ENCODE assay signal across 9 mouse cellular contexts in genomic region chr8:74980711-74981062, GRCm38 (mm10). TPM values are rescaled to one million over a fixed set of nuclear protein-coding genes. Genes with fewer than 3 reads are reported as not detected.
A peak's percentile ranks its signal among the peaks of the same experiment; 100 is the strongest.
DNase-seq lines count a peak whose midpoint lies in the region; ATAC-seq and TF ChIP-seq lines count a peak whose summit lies in the region.
"Had no signal": no experiment of that assay in that cellular context is flagged by ENCODE, and none has a peak within 500 bp of the region (broad histone marks: within the 10 kb centered on the region; RNA-seq: fewer than 3 reads in every experiment).

No protein-coding gene starts in this region.

- peak; percentile 55 for DNase-seq in hindbrain, embryonic 10.5 days (ENCODE audit: low spot score)
- DNase-seq in adrenal gland, postnatal 36 days = peak; percentile 57 to 77
- DNase-seq in stomach, postnatal 0 days (ENCODE audit: low spot score) = peak; percentile 64

- H3K4me3 ChIP-seq in hindbrain, embryonic 10.5 days = no peak overlapping the region
- no peak overlapping the region for H3K4me3 ChIP-seq in hindbrain, embryonic 12.5 days
- H3K4me3 ChIP-seq in intestine, postnatal 0 days (ENCODE audit: low read depth, low read length) = no peak overlapping the region
- H3K4me3 ChIP-seq in limb, embryonic 12.5 days (replicated peaks) = no peak overlapping the region
- H3K4me3 ChIP-seq in stomach, postnatal 0 days (ENCODE audit: low read depth, low read length) = no peak overlapping the region
- H3K4me3 ChIP-seq: embryonic facial prominence, embryonic 12.5 days had no signal

- no peak overlapping the region for H3K27ac ChIP-seq in hindbrain, embryonic 10.5 days
- H3K27ac ChIP-seq in hindbrain, embryonic 12.5 days = no peak overlapping the region
- no peak overlapping the region for H3K27ac ChIP-seq in intestine, postnatal 0 days (ENCODE audit: low read depth, low read length)
- H3K27ac ChIP-seq in limb, embryonic 12.5 days = no peak overlapping the region
- H3K27ac ChIP-seq in stomach, postnatal 0 days (replicated peaks) = no peak overlapping the region
- H3K27ac ChIP-seq: embryonic facial prominence, embryonic 12.5 days had no signal

- no peaks in the 10 kb centered on the region for H3K27me3 ChIP-seq in hindbrain, embryonic 10.5 days (ENCODE audit: insufficient read depth, poor library complexity, severe bottlenecking)
- H3K27me3 ChIP-seq in hindbrain, embryonic 12.5 days = no peaks in the 10 kb centered on the region
- H3K27me3 ChIP-seq in intestine, postnatal 0 days (replicated peaks; ENCODE audit: control insufficient read depth, insufficient read depth, low read length) = no peaks in the 10 kb centered on the region
- H3K27me3 ChIP-seq in limb, embryonic 12.5 days = no peaks in the 10 kb centered on the region
- no peaks in the 10 kb centered on the region for H3K27me3 ChIP-seq in stomach, postnatal 0 days (ENCODE audit: control insufficient read depth, insufficient read depth, low read length)
- H3K27me3 ChIP-seq: embryonic facial prominence, embryonic 12.5 days had no signal

- no peak overlapping the region for H3K9ac ChIP-seq in hindbrain, embryonic 12.5 days
- H3K9ac ChIP-seq in intestine, postnatal 0 days (ENCODE audit: low read depth, low read length) = no peak overlapping the region
- no peak overlapping the region for H3K9ac ChIP-seq in limb, embryonic 12.5 days (replicated peaks)
- no peak overlapping the region for H3K9ac ChIP-seq in stomach, postnatal 0 days (ENCODE audit: low read length)
- H3K9ac ChIP-seq: embryonic facial prominence, embryonic 12.5 days had no signal

- no peaks in the 10 kb centered on the region for H3K36me3 ChIP-seq in hindbrain, embryonic 10.5 days
- H3K36me3 ChIP-seq in hindbrain, embryonic 12.5 days = no peaks in the 10 kb centered on the region
- no peaks in the 10 kb centered on the region for H3K36me3 ChIP-seq in intestine, postnatal 0 days (ENCODE audit: control insufficient read depth, insufficient read depth)
- H3K36me3 ChIP-seq in limb, embryonic 12.5 days = no peaks in the 10 kb centered on the region
- H3K36me3 ChIP-seq in stomach, postnatal 0 days (ENCODE audit: control insufficient read depth, insufficient read depth, low read length) = no peaks in the 10 kb centered on the region
- H3K36me3 ChIP-seq: embryonic facial prominence, embryonic 12.5 days had no signal

- no peaks in the 10 kb centered on the region for H3K4me1 ChIP-seq in hindbrain, embryonic 10.5 days (replicated peaks)
- no peaks in the 10 kb centered on the region for H3K4me1 ChIP-seq in hindbrain, embryonic 12.5 days
- no peaks in the 10 kb centered on the region for H3K4me1 ChIP-seq in intestine, postnatal 0 days (replicated peaks; ENCODE audit: control insufficient read depth, insufficient read depth, low read length)
- no peaks in the 10 kb centered on the region for H3K4me1 ChIP-seq in limb, embryonic 12.5 days (replicated peaks)
- H3K4me1 ChIP-seq in stomach, postnatal 0 days (replicated peaks; ENCODE audit: control insufficient read depth, insufficient read depth) = no peaks in the 10 kb centered on the region
- H3K4me1 ChIP-seq: embryonic facial prominence, embryonic 12.5 days had no signal

- 4% methylated on average over 5 of the region's 5 CpGs for WGBS in hindbrain, embryonic 10.5 days
- WGBS in hindbrain, embryonic 12.5 days = 9% methylated on average over 5 of the region's 5 CpGs
- 1% methylated on average over 5 of the region's 5 CpGs for WGBS in intestine, postnatal 0 days
- 4% methylated on average over 5 of the region's 5 CpGs for WGBS in limb, embryonic 12.5 days
- WGBS in stomach, postnatal 0 days = 0% methylated on average over 5 of the region's 5 CpGs

- no peak for TF ChIP-seq EP300 in stomach, postnatal 0 days (optimal IDR thresholded peaks at IDR 0.05)

- peak; percentile 85 for TF ChIP-seq CTCF in intestine, postnatal 0 days (IDR thresholded peaks at IDR 0.05; ENCODE audit: low read depth)
- peak; percentile 86 for TF ChIP-seq CTCF in stomach, postnatal 0 days (IDR thresholded peaks at IDR 0.05; ENCODE audit: low read depth)

- H3K4me2 ChIP-seq in hindbrain, embryonic 12.5 days (replicated peaks) = no peak overlapping the region
- no peak overlapping the region for H3K4me2 ChIP-seq in intestine, postnatal 0 days (replicated peaks; ENCODE audit: low read depth)
- H3K4me2 ChIP-seq in limb, embryonic 12.5 days = no peak overlapping the region
- H3K4me2 ChIP-seq in stomach, postnatal 0 days (replicated peaks; ENCODE audit: low read depth) = no peak overlapping the region
- H3K4me2 ChIP-seq: embryonic facial prominence, embryonic 12.5 days had no signal

- ATAC-seq in hindbrain, embryonic 12.5 days (ENCODE audit: low FRiP score) = no peak
- peak; percentile 73; the same call in 1 of the 2 replicates for ATAC-seq in erythroid progenitor cell, adult 5-6 weeks (replicated peaks; ENCODE audit: low FRiP score, poor library complexity, severe bottlenecking)
- no peak for ATAC-seq in intestine, postnatal 0 days
- 0 out of 2 replicates have a peak, but pooled peaks have one; percentile 20 for ATAC-seq in limb, embryonic 12.5 days (ENCODE audit: insufficient number of reproducible peaks, insufficient read depth, low FRiP score, low TSS enrichment, low read depth)
- ATAC-seq in monocyte, adult 5-6 weeks (replicated peaks; ENCODE audit: insufficient number of reproducible peaks, low FRiP score, low TSS enrichment, poor library complexity, severe bottlenecking) = peak; percentile 55
- no peak for ATAC-seq in stomach, postnatal 0 days (ENCODE audit: low FRiP score, low TSS enrichment)

- H3K9me3 ChIP-seq in hindbrain, embryonic 10.5 days = no peaks in the 10 kb centered on the region
- H3K9me3 ChIP-seq in hindbrain, embryonic 12.5 days (replicated peaks) = no peaks in the 10 kb centered on the region
- no peaks in the 10 kb centered on the region for H3K9me3 ChIP-seq in intestine, postnatal 0 days (ENCODE audit: control insufficient read depth)
- H3K9me3 ChIP-seq in limb, embryonic 12.5 days = no peaks in the 10 kb centered on the region
- H3K9me3 ChIP-seq in stomach, postnatal 0 days (ENCODE audit: control insufficient read depth, low read length) = no peaks in the 10 kb centered on the region
- H3K9me3 ChIP-seq: embryonic facial prominence, embryonic 12.5 days had no signal

RNA-seq across cellular contexts. Expression of gene Hmgxb4, which starts 12.5 kb away (rescaled TPM):
- polyA plus RNA-seq in hindbrain, embryonic 10.5 days (2016; fragmentation: Nextera tagmentation; extraction: Ambion mirVana) = 42.6 and 45.1 TPM in 2 replicates
- polyA plus RNA-seq in hindbrain, embryonic 12.5 days (2016; fragmentation: Nextera tagmentation; extraction: Ambion mirVana) = 38.1 and 41.3 TPM in 2 replicates
- total RNA-seq in adrenal gland, postnatal 36 days (2021) = 10 to 100 TPM; 19.0 to 24.1 TPM
- total RNA-seq in erythroid progenitor cell, adult 5-6 weeks (2015; ENCODE audit: low replicate concordance) = 63.7 and 87.2 TPM in 2 replicates
- 40.6 and 65.0 TPM in 2 replicates for total RNA-seq in erythroid progenitor cell, adult 5-6 weeks (2017; ENCODE audit: low replicate concordance)
- 10.7 and 11.6 TPM in 2 replicates for polyA plus RNA-seq in intestine, postnatal 0 days (2015; fragmentation: Nextera tagmentation; extraction: Ambion mirVana)
- polyA plus RNA-seq in limb, embryonic 12.5 days (2016; fragmentation: Nextera tagmentation; extraction: Ambion mirVana) = 42.9 and 49.3 TPM in 2 replicates
- total RNA-seq in monocyte, adult 5-6 weeks (2017) = 29.7 to 52.8 TPM (median 33.2 TPM) in 3 replicates
- 9.9 and 11.4 TPM in 2 replicates for polyA plus RNA-seq in stomach, postnatal 0 days (2015; fragmentation: Nextera tagmentation; extraction: Ambion mirVana)

RNA-seq across cellular contexts. Expression of gene Tom1, which starts 52.8 kb away (rescaled TPM):
- polyA plus RNA-seq in hindbrain, embryonic 10.5 days (2016; fragmentation: Nextera tagmentation; extraction: Ambion mirVana) = 32.5 and 36.5 TPM in 2 replicates
- 28.1 and 28.8 TPM in 2 replicates for polyA plus RNA-seq in hindbrain, embryonic 12.5 days (2016; fragmentation: Nextera tagmentation; extraction: Ambion mirVana)
- 10 to 100 TPM; 42.5 to 46.0 TPM for total RNA-seq in adrenal gland, postnatal 36 days (2021)
- total RNA-seq in erythroid progenitor cell, adult 5-6 weeks (2015; ENCODE audit: low replicate concordance) = 17.3 and 18.0 TPM in 2 replicates
- 4.4 and 9.5 TPM in 2 replicates for total RNA-seq in erythroid progenitor cell, adult 5-6 weeks (2017; ENCODE audit: low replicate concordance)
- 47.7 and 47.8 TPM in 2 replicates for polyA plus RNA-seq in intestine, postnatal 0 days (2015; fragmentation: Nextera tagmentation; extraction: Ambion mirVana)
- 29.1 and 31.4 TPM in 2 replicates for polyA plus RNA-seq in limb, embryonic 12.5 days (2016; fragmentation: Nextera tagmentation; extraction: Ambion mirVana)
- 21.5 to 55.1 TPM (median 25.0 TPM) in 3 replicates for total RNA-seq in monocyte, adult 5-6 weeks (2017)
- 39.2 and 45.6 TPM in 2 replicates for polyA plus RNA-seq in stomach, postnatal 0 days (2015; fragmentation: Nextera tagmentation; extraction: Ambion mirVana)

Comparison
In these comparisons a context has a peak if more than half of its experiments do, and no peak if none do; other contexts are left out.
1. ATAC-seq: peak in erythroid progenitor cell, adult 5-6 weeks (single experiment), limb, embryonic 12.5 days (single experiment) and monocyte, adult 5-6 weeks (single experiment); none in hindbrain, embryonic 12.5 days (single experiment), intestine, postnatal 0 days (single experiment) and stomach, postnatal 0 days (single experiment).
2. Peak in every context shown above with its lines, with median percentiles within 50 percentile points of each other: DNase-seq.